ENCODE assay signal across 12 mouse cellular contexts in the genomic region with DNA sequence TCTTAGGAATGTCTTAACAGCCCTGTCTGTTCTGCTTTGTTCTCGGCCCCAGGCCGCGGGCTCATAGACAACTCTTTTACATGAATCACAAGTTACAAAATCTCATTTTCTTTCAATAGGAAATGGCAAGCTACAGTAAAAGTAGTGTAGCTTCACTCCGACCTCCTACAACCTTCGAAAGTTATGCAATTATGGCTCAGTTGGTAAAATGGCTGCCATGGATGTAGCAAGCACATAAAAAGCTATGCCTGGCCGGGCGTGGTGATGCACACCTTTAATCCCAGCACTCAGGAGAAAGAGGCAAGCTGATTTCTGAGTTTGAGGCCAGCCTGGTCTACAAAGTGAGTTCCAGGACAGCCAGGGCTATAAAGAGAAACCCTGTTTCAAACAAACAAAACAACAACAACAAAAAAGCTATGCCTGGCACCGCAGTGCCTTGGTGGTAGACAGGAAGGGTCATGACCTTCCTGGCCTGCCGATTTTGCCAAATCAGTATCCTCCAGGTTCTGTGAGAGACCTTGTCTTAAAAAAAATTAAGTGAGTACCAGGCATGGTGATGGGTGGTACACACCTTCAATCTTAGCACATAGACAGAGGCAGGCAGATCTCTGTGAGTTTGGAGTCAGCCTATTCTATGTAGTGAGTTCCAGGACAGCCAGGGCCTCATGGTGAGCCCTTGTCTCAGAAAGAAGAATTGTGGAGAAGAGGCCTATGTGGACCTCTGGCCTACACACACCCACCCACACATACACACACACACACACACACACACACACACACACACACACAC.
"Had no signal": no experiment of that assay in that cellular context is flagged by ENCODE, and none has a peak within 500 bp of the region (broad histone marks: within the 10 kb centered on the region; RNA-seq: fewer than 3 reads in every experiment).

No protein-coding gene starts in this region.

- H3K27me3 ChIP-seq: limb, embryonic 12.5 days; liver, embryonic 15.5 days; neural tube, embryonic 15.5 days had no signal

- DNase-seq: liver; lung, adult 2 months; right cerebral cortex, adult 18-20 months; right cerebral cortex, postnatal 25 days; thymus, adult 18-20 months had no signal

- H3K9ac ChIP-seq: limb, embryonic 12.5 days; liver, embryonic 15.5 days; neural tube, embryonic 15.5 days had no signal

- H3K4me1 ChIP-seq: limb, embryonic 12.5 days; neural tube, embryonic 15.5 days had no signal

- H3K27ac ChIP-seq: kidney, postnatal 0 days; limb, embryonic 12.5 days; liver, embryonic 15.5 days; midbrain, embryonic 10.5 days; neural tube, embryonic 15.5 days had no signal

- H3K36me3 ChIP-seq: limb, embryonic 12.5 days; liver, embryonic 15.5 days; midbrain, embryonic 10.5 days; neural tube, embryonic 15.5 days had no signal

- H3K9me3 ChIP-seq: limb, embryonic 12.5 days; liver, embryonic 15.5 days; midbrain, embryonic 10.5 days; neural tube, embryonic 15.5 days had no signal

- ATAC-seq: lung, postnatal 0 days had no signal

- H3K4me3 ChIP-seq: limb, embryonic 12.5 days; liver, embryonic 15.5 days; midbrain, embryonic 10.5 days; myocyte; neural tube, embryonic 15.5 days had no signal

- H3K4me2 ChIP-seq: limb, embryonic 12.5 days; liver, embryonic 15.5 days; neural tube, embryonic 15.5 days had no signal
